Mouse (Mus musculus) ovary, postnatal 14 days (tissue): ENCODE measurements around the gene Dennd4a.

Source experiments
- DNase-seq: peaks from one replicate; pipeline ENCODE4 v3.0.0; 2022; ENCODE audit warnings: low spot score

Gene Dennd4a

GRCm38 (mm10) chr9:64810822-64811537, at the start of gene Dennd4a:
Dennd4a (plus strand) TSS chr9:64811340.
- peak; percentile 94 for DNase-seq

GRCm38 (mm10) chr9:64764824-64765223, 46.3 kb upstream of the Dennd4a start:
- no peak for DNase-seq

GRCm38 (mm10) chr9:64766136-64766535, 45.0 kb upstream of the Dennd4a start:
- no peak for DNase-seq

- no peak for DNase-seq
These were observed 43.3 kb upstream of the Dennd4a start for GRCm38 (mm10) chr9:64767796-64768195.

DNA sequence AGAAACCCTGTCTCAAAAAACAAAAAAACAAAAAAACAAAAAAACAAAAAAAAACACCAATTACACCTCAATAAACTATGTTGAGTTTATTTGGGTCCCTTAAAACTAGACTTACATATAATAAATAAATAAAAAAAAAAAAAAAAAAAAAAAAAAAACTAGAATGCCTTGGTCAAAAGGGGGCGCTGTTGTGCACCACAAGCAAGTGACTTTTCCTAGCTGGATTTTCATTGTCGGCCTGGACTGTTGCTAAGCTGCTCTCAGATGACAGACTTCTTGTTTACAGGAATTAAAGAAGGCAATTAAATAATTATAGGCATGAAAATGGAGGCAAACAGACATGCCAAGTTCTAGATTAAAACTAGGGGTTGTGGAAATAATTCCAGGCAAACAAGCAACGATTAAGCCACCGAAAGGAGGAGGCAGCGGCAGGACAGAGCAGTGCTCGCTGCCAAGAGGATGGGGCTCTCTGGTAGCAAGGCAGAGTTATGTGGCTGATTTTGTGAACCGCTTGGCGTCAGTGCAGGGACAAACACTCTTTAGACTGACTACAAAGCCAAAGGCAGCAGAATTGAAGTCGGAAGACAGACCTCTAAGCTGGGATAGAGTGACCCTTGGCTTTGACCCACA, 42.0 kb upstream of the Dennd4a start:
- no peak for DNase-seq

- DNase-seq: no peak
These were observed 41.2 kb upstream of the Dennd4a start for GRCm38 (mm10) chr9:64769911-64770310.

DNA sequence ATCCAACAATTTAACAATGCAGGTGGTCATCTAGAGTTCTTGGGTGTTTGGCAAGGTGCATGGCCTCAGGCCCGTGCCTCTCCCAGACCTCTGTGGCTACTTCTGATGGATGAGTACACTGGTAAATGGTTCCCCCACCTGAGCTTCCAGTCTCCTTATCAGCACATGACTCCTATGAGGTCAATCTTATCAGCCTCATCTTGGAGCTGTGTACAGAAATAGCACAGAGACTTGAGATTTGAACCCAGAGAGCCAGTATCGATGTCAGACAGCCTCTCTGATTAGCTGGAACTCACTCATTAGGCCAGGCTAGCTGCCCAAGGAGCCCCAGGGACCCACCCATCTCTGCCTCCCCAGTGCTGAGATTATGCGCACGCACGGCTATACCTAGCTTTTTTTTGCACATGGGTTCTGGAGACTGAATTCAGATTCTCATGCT, 40.7 kb upstream of the Dennd4a start:
- no peak for DNase-seq

- DNase-seq: no peak
These were observed 39.9 kb upstream of the Dennd4a start for GRCm38 (mm10) chr9:64771236-64771635.

DNA sequence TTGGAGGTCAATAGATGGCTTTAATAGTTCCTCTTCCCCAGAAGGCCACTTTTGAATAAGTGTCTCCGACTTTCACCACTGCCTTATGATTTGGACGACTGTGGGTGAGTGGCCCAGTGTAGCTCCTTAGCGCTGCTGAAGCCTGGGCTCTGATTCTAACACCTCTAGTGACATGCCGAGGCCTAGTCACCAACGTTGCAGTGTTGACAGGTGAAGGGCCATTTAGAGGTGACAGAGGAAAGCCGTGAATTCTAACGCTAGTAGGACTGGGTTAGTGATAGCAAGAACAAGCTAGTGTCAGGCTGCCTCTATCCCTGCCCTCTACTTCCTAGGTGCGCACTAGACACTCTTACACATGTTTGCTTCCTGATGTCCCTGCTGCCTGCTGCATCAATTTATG, 37.9 kb upstream of the Dennd4a start:
- no peak for DNase-seq

DNA sequence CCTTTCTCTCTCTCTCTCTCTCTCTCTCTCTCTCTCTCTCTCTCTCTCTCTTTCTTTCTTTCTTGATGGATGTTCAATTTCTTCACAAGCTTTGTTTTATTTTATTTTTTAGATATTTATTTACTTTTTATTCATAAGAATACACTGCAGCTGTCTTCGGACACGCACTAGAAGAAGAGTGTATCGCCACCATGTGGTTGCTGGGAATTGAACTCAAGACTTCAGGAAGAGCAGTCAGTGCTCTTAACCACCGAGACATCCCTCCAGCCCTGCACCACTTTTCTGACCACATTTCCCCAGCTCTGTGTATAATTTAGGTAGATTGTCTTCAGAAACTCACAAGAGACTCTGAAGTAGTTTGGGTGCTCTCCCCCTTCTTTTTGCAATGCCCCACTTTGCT, 37.2 kb upstream of the Dennd4a start:
- no peak for DNase-seq

GRCm38 (mm10) chr9:64774411-64774811, 36.7 kb upstream of the Dennd4a start:
- no peak for DNase-seq

GRCm38 (mm10) chr9:64774883-64775282, 36.3 kb upstream of the Dennd4a start:
- no peak for DNase-seq

DNA sequence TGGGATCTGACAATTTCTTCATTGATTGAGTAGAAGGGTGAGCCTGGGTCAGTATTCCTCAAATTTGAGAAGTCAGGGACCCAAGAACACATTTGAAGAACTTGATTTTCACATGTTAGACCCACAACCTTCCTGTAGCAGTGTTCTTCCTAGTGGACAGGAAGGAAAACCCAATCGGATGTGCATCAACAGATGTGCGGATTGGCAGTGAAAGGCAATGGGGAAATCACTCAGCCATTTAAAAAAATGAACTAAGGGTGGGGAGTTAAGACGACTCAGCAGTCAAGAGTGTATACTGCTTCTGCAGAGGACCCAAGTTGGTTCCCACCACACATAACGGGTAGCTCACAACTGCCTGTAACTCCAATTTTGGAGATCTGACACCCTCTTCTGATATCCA, 35.6 kb upstream of the Dennd4a start:
- DNase-seq: no peak

DNA sequence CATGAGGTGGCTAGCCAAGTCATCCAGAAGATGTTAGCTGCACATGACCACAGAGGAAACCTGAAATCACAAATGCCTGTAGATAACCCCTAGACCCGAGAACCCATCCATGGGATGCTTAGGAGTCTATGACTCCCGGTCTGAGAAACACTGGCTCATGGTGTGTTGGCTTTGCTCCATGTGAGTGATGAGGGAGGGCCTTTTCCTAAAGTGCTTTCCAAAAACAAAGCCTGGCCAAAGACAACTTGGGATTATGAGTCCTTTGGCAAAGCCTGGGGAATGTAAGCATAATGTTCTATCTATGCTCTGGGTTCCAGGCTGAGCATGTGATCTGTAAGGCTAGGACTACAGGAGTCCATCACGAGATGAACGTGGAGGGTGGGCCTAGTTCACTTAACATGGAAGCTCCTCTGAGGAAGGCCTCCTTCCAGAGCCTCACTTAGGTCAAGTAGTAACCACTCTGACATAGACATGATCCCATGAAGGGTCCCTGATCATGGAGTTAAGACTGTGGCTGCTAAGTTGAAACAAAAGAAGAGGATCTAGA, 33.6 kb upstream of the Dennd4a start:
- no peak for DNase-seq

- DNase-seq: no peak
These were observed 33.0 kb upstream of the Dennd4a start for GRCm38 (mm10) chr9:64778151-64778550.

DNA sequence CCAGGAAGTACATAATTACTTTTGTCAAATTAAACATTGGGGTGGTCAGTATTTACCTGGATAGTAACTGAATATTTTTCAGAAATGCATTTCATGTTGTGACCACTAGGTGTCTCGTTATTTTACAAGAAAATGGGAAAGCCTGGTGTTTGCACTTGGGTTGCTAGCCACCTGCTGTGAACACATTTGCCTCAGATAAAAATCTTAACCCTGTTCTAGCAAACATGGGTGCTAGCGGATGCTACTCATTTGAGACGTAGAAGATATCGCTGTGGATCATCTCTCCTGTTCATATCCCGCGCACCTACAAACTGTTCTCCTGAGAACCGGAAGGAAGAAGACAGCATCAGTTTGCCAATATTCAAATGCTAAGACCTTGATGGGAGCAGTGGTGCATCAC, 31.5 kb upstream of the Dennd4a start:
- DNase-seq: no peak

GRCm38 (mm10) chr9:64783511-64783910, 27.6 kb upstream of the Dennd4a start:
- no peak for DNase-seq

DNA sequence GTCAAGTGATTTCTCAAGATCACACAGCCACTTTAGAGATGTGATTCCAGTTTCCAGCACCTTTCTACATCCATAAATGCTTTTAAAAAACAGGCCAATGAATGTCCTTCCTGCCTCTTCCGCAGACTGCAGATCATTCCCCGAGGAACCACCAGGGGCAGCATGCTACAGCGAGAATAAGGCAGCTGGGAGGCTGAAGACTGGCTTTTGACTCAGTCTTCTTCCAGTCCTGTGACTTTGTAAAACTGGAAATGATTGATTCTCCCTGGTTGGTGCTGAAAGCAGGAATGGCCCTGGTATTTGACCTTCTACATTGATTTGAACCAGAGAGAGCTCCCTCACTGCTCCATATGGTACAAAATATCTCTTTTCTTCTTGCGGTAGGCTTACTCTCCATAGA, 26.3 kb upstream of the Dennd4a start:
- DNase-seq: peak; percentile 34

DNA sequence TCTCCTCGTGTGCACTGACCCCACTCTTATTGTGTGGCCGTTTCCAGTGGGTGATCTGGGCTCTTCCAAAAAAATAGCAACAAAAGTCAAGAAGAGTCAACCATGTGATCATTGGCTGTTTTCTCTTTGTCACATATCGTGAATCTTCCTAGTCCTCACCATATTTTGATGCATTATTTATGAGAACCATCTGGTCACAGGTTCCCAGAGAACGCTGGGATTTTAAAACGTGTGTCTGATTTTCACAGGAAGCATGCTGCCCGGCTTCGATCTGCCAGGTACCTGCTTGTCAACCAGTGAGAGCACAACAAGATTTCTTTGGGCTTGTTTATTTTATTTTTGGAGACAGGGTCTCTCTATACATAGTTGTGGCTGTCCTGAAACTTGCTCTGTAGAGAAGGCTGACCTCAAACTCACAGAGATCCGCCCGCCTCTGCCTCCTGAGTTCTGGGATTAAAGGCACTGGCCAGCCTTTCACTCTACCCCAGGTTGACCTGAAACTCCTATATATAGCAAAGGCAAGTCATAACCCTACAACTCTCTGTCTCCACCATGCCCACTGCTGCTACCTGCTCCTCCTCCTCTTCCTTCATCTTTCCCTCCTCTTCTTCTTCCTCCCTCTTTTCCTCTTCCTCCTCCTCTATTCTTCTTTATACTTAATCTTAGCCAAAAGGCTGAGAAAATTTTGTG, 24.8 kb upstream of the Dennd4a start:
- no peak for DNase-seq

- DNase-seq: no peak
These were observed 23.1 kb upstream of the Dennd4a start for GRCm38 (mm10) chr9:64788070-64788469.

DNA sequence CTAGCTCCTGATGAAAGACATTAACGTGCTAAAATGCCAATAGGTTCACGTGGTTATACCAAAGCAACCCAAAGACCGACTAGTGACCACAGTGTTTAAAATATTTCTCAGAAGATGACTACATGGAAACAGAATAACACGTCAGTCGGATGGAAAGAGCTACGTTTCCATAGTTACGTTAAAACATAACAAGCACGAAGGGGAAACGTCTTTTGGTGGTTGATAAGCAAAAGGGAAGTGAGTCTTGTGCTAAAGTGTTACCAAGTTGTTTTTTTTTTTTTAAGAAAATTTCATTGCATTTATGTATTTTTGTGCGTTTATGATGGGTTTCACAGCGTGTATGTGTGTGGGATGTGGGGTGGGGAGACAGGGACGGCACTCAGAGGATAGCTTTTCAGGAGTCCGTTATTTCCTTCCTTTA, 21.8 kb upstream of the Dennd4a start:
- DNase-seq: no peak

DNA sequence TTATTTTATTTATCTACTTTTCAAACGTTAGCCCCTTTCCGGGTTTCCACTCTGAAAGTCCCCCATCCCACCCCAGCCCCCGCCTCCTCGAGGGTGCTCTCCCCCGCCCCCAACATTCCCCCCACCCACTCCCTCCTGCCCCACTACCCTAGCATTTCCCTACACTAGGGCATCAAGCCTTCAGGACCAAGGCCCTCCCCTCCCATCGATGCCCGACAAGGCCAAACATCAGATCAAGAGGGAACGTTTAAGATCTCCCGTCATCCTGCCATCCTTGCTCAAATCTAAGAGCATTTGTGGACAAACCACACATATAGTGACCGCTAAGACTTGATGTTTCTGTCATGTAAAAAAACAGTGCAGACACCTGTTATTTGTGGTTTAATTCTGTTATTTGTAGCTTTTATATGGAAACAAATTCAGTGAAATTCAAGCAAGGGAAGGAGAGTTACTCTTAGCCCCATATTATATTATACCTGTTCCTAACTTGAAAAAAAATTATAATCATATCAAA, 21.2 kb upstream of the Dennd4a start:
- no peak for DNase-seq
